Mouse (Mus musculus) c-Kit-positive CD71-negative TER-119-negative erythroid progenitor cells, embryonic 14.5 days (primary cell): ENCODE results near the gene Duoxa2.
"Not testable (repeated sequence)": the region's sequence is repeated elsewhere in the genome, so short reads cannot be mapped to it uniquely, and the experiment has no call there.

Experiments
- DNase-seq: peaks from one replicate; pipeline ENCODE4 v3.0.0-alpha.2; 2013; ENCODE audit warnings: low read depth

Gene Duoxa2

DNA sequence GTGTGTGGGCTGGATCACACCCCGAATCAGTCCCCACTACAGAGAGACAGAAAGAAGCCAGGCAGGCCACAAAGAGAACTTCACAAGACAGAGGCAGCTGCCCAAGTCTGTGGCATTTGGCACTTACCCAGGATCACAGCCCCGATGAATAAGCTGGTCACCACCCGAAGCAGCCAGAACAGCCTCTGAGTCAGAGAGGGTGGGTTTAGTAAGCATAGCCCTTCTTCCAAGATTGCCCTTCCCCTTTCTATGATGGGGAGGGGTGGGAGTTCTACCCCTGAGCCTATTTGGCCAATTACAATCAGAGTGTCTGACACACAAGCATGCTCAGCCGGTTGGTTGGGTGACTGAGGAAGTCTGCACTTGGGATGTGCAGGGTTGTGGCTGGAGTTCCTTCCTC is 7.5 kb downstream of the Duoxa2 start:
- no peak for DNase-seq

DNA sequence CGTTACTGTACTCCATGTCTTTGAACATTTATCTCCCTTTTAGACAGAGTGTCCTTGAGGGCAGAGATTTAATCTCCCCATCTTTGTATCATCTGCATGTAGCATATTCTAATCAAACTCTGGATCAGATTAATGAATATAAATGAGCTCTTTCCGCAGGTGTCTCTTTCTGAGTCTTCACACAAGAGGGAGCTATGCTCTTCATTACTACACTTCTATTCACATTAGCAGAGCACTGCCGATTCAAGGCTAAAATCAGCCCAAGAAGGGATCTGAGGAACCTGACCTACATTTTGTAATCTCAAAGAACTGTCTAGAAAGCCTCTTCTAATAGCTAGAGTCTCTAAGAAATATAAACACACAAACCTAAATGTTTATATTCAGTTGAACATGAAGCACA is 10.9 kb downstream of the Duoxa2 start:
- no peak for DNase-seq

- no peak for DNase-seq
Observed at GRCm38 (mm10) chr2:122311561-122311960, 12.9 kb downstream of the Duoxa2 start.

GRCm38 (mm10) chr2:122312722-122313417 is 14.2 kb downstream of the Duoxa2 start:
- DNase-seq, result peak; percentile 60

- DNase-seq, result no peak
Observed at GRCm38 (mm10) chr2:122313536-122313935, 14.8 kb downstream of the Duoxa2 start, which contains the start of gene Duoxa1. Duoxa1 (minus strand) TSS chr2:122313730.

GRCm38 (mm10) chr2:122315372-122315771 is 16.7 kb downstream of the Duoxa2 start, which contains the start of gene Duox1:
Duox1 (plus strand) TSS chr2:122315672.
- no peak for DNase-seq

- no peak for DNase-seq
Observed at GRCm38 (mm10) chr2:122317384-122317783, 18.7 kb downstream of the Duoxa2 start.

DNA sequence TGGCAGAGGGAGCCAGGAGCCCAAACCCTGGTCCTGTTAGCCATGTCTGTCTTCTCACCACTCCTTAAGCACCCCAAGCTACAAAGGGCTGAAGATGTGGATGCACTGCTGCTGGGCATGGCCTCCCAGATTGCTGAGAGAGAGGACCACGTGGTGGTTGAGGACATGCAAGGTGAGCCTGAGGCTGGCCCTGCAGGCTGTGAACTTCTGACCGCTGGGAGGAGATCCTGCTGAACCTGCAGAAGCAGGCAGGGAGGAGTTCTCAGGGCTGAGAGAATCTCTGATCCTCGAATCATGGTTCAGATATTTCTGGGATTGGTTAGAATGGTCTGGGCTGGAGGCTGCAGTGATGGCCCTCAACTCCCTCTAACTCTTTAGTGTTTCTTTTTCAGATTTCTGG is 25.3 kb downstream of the Duoxa2 start:
- DNase-seq, result no peak

DNA sequence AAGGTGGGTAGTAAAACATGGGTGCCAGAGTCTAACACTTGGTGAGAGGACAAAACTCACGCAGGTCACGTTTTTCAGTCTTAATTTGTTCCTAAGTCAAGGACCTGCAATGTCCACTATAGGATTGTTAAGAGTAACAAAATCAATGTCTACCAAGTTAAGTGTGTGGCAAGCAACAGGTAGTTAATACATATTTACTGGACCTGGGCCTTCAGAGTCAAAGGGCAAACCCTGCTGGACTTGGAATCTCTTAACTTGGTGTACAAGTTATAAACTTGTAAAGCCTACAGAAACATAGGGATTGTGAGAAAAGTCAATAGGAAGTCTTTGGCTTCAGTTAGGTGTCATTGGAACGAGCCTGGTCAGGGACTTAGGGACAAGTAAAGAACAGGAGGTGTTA is 25.9 kb downstream of the Duoxa2 start:
- no peak for DNase-seq

GRCm38 (mm10) chr2:122325361-122325760 is 26.7 kb downstream of the Duoxa2 start:
- DNase-seq, result no peak

- DNase-seq, result no peak
Observed at GRCm38 (mm10) chr2:122327986-122328385, 29.3 kb downstream of the Duoxa2 start.

GRCm38 (mm10) chr2:122330317-122330716 is 31.6 kb downstream of the Duoxa2 start:
- DNase-seq, result not testable (repeated sequence)

- no peak for DNase-seq
Observed at GRCm38 (mm10) chr2:122332222-122332621, 33.5 kb downstream of the Duoxa2 start.

DNA sequence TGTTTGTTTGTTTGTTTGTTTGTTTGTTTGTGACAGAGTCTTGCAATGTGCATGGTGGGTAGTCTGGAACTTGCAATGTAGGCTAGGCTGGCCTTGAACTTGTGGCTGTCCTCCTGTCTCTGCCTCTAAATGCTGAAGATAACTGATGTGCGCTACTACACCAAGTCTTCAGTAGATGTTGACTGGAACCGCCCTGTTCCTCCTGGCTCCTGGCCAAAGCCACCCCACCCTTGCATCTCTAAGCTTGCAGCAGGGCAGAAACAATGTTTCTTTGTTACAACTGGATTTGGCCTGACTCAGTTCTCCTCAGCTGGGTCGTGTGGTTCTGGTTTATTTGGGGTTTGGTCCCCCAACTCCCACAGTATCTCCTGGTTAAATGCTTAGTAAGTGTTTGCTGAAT is 35.5 kb downstream of the Duoxa2 start:
- no peak for DNase-seq

- no peak for DNase-seq
Observed at GRCm38 (mm10) chr2:122337291-122337690, 38.6 kb downstream of the Duoxa2 start.

GRCm38 (mm10) chr2:122345106-122345893 is 46.6 kb downstream of the Duoxa2 start:
- DNase-seq, result no peak

DNA sequence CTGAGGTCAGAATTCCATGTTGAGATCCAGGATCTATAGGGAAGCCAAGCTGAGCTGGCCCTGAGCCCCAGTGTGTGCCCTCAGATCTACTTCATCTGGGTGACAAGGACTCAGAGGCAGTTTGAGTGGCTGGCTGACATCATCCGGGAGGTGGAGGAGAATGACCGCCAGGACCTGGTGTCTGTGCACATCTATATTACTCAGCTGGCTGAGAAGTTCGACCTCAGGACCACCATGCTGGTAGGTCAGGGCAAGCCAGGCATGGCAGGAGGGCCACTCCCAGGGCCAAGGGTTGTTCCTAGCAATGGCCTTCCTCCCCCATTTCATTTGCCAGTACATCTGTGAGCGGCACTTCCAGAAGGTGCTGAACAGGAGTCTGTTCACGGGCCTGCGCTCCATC is 47.5 kb downstream of the Duoxa2 start:
- not testable (repeated sequence) for DNase-seq

DNA sequence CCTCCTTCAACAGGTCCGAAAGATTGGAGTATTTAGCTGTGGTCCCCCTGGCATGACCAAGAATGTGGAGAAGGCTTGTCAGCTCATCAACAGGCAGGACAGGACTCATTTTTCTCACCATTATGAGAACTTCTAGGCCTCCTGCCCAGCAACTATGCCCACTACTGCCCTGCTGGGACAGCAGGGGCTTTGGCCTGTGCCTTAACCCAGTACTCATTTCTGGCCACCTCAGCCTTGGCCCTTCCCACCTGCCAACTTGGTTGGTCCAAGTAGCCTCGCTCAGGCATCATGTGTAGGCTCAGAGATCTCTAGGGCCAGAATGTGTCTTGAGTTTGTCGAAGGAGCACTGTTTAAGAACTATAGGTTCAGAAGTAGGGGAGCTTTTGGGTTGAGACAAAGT is 48.6 kb downstream of the Duoxa2 start:
- no peak for DNase-seq

- DNase-seq, result peak; percentile 50
Observed at GRCm38 (mm10) chr2:122348531-122349131, 49.9 kb downstream of the Duoxa2 start.

DNA sequence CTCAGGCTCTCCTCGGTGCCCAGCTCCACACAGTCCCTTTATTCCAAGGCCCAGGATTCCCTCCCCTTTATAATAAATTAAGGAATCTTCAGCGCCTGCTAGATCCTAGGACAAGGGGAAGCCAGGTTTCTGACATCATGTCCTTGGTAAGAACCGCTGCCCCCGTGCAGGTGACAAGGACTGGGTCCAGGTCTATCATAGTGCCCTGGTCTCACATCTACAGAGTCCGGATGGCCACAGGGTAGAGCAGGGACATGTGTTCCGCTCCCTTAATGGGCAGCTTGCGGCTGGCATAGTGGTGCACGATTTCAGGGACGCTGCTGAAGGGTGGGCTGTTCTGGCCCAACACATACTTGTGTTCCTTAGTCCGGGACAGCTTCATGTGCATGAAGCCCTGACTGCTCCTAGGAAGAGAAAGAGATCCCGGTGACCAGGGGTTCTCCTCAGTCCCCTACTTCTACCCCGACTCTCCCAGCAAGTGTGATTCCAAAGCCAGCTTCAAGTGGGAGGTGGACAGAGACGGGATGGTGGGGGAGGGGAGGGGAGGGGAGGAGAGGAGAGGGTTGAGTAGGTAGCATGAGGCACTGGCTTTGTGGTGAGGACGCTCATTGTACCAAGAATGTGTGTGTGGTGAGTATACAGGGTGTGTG is 50.6 kb downstream of the Duoxa2 start:
- no peak for DNase-seq

DNA sequence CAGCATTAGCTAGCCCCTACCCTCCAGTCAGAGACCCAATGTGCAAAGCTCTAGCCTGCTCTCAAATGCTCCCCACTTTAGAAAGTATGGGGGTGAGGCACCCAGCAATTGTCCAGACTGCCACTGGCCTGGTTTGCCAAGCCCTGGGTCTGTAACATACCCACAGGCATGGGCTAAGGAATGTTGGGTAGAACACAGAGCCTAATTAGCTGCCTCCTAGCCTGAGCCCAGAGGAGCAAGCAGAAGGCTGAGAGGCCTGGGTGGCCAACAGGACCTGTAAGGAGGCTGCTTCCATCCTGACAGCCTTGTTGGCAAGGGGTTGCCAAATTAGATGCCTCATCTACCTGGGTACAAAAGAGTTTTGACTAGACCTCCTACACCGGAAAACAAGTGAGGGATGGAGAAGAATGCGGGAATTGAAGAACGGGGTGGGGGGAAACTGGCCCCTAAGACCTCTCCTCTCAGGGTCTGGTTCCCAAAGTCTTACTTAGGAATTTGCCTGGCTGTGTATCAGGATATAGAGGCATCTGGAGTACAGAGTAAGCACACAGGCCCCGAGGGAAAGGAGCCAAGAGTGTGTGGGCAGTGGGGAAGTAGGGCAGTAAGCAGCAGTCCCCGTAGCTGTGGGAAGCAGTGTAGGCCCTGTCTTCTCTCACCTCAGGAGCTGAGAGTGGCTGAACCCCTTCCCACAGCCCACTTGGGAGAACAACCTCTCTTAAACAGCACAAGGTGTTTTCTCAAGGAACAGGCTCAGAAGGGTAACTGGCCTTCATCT is 52.6 kb downstream of the Duoxa2 start:
- no peak for DNase-seq

GRCm38 (mm10) chr2:122351931-122352329 is 53.2 kb downstream of the Duoxa2 start:
- no peak for DNase-seq
